Mouse (Mus musculus) kidney, postnatal 0 days (tissue): ENCODE data around the gene Ppp4c. TPM values are rescaled to one million over a fixed set of nuclear protein-coding genes. Genes with fewer than 3 reads are reported as not detected.
A peak's percentile ranks its signal among the peaks of the same experiment; 100 is the strongest.

Experiments
- ATAC-seq: fragments of 200-750 bp; cut with Nextera tagmentation; replicated peaks from 2 replicates; pipeline ENCODE4 v1.8.0; 2017; ENCODE audit warnings: low read depth, moderate number of reproducible peaks, moderate TSS enrichment, moderate library complexity; ENCODE audit not compliant: low FRiP score
- DNase-seq: peaks from one replicate; pipeline ENCODE4 v3.0.0-alpha.2; 2016; ENCODE audit warnings: low spot score
- H3K27ac ChIP-seq: fragments of 300-500 bp; sonication (generic); 2 replicates; pipeline ENCODE4 v1.5.1; 2014; ENCODE audit warnings: mild to moderate bottlenecking
- H3K27me3 ChIP-seq: fragments of 300-500 bp; sonication (generic); 2 replicates; pipeline ENCODE4 v1.6.1; 2014; ENCODE audit warnings: low read length, mixed read lengths; ENCODE audit not compliant: insufficient read depth
- H3K36me3 ChIP-seq: fragments of 300-500 bp; sonication (generic); 2 replicates; pipeline ENCODE4 v1.6.1; 2014; ENCODE audit warnings: low read length, mixed read lengths; ENCODE audit not compliant: insufficient read depth
- H3K4me1 ChIP-seq: fragments of 300-500 bp; sonication (generic); replicated peaks from 2 replicates; pipeline ENCODE4 v1.6.1; 2014; ENCODE audit warnings: antibody characterized with exemption, low read length, mixed read lengths; ENCODE audit not compliant: insufficient read depth
- H3K4me2 ChIP-seq: fragments of 300-500 bp; sonication (generic); 2 replicates; pipeline ENCODE4 v1.6.1; 2014; ENCODE audit warnings: mild to moderate bottlenecking, low read length, moderate library complexity, mixed read lengths
- H3K4me3 ChIP-seq: fragments of 300-500 bp; sonication (generic); replicated peaks from 2 replicates; pipeline ENCODE4 v1.5.1; 2014; ENCODE audit warnings: low read depth, low read length
- H3K9ac ChIP-seq: fragments of 300-500 bp; sonication (generic); 2 replicates; pipeline ENCODE4 v1.6.1; 2014; ENCODE audit warnings: low read depth, low read length
- H3K9me3 ChIP-seq: fragments of 300-500 bp; sonication (generic); replicated peaks from 2 replicates; pipeline ENCODE4 v1.6.1; 2016; ENCODE audit warnings: low read length, inconsistent platforms, mixed read lengths
- CTCF ChIP-seq: IDR thresholded peaks from 2 replicates; pipeline ENCODE4 v1.5.1; 2016; ENCODE audit warnings: antibody characterized with exemption, low read depth, mild to moderate bottlenecking, moderate library complexity
- WGBS: fragments of 180-500 bp; shearing (Covaris S2); extraction: QIAGEN DNeasy Blood & Tissue Kit; methylation state at CpG from one replicate; pipeline ENCODE4 v1.1.7; 2014; 5-methylcytosine and 5-hydroxymethylcytosine counted together
- polyA plus RNA-seq: library from polyadenylated mRNA; unstranded; fragments of >200 nt; fragmentation: Nextera tagmentation; extraction: Ambion mirVana; gene quantifications from 2 replicates; pipeline ENCODE4 v1.2.1, GENCODE M21; 2015

The Ppp4c gene
- 189 and 192 TPM in 2 replicates for polyA plus RNA-seq

DNA sequence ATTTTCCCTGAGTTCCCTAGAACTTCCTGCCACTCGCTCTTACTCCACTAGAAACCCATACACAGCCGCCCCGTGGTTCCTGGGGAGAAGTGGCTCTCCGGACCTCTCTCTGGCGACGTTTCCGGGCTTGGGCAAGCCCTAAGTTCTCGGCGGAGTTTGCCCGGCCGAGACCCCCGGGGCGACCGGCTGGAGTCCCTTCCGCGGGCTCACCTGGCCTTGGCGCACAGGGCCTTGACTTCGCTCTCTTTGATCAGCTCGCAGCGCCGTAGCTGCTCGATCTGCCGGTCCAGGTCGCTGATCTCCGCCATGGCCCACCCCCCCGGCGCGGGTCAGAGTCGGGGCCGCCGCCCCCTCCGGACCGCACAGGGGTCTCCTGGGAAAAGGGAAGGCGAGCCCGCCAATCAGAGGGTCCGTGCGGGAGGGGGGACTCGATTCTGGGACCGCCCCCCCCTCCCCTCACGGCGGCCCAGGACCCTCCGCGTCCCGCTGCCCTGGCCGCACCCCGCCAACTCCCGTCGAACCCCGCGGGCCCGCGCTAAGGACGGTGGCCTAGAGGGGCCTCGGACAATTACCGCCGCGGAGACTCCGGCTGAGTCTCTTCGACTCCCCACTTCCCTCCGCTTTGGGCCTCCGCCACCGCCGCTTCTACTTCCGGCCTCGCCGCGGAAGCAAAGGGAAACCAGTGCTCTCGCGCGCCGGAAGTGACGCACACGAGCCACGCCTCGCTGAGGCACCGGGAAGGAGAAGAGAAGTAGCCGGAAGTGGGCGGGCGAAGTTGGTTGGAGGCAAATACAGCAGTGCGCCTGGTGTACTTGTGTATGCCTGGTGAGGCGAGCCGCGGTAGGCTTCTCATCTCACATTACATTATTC lies at the start of gene Ppp4c:
TSS of gene Ppp4c (minus strand) at position 646 of the 870 bp plus-strand sequence.
- H3K4me3 ChIP-seq = peak within 1 kb of the TSS; percentile 98
- no peaks in the 10 kb centered on the region for H3K9me3 ChIP-seq
- ATAC-seq (peak; percentile 91), DNase-seq (peak; percentile 99)
- H3K27ac ChIP-seq = peak within 1 kb of the TSS; percentile 99
- no peak for TF ChIP-seq CTCF
- H3K27me3 ChIP-seq = no peaks in the 10 kb centered on the region
- WGBS = under 1% methylated on average over 81 of the region's 83 CpGs
- peaks cover 54% of the 10 kb centered on the region for H3K36me3 ChIP-seq
- H3K4me1 ChIP-seq = peaks cover 11% of the 10 kb centered on the region
- peak within 1 kb of the TSS; percentile 96 for H3K9ac ChIP-seq
- H3K4me2 ChIP-seq = peak within 1 kb of the TSS; percentile 69

DNA sequence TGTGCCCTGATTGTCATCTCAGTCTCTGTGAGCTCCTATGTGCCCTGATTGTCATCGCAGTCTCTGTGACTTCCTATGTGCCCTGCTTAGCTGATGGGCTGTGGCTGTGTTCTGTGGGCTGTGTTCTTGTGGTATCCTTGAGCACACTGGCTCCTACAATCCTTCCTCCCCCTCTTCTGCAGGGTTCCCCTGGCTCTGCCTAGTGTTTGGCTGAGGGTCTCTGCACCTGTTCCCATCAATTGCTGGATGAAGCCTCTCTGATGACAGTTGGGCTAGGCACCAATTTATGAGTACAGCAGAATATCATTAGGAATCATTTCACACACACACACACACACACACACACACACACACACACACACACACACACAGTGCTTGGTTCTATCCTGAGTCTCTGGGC lies 41.0 kb upstream of the Ppp4c start:
- no peak for TF ChIP-seq CTCF
- Histone ChIP-seq H3K4me2 (no peak overlapping the region), H3K36me3 (no peaks in the 10 kb centered on the region), H3K9me3 (no peaks in the 10 kb centered on the region), H3K4me1 (no peaks in the 10 kb centered on the region; the same call in 1 of the 2 replicates), H3K27ac (no peak overlapping the region), H3K4me3 (no peak overlapping the region), H3K27me3 (no peaks in the 10 kb centered on the region), H3K9ac (no peak overlapping the region)
- WGBS = 91% methylated on average over 1 of the region's 1 CpGs
- no peak for ATAC-seq
- no peak for DNase-seq

DNA sequence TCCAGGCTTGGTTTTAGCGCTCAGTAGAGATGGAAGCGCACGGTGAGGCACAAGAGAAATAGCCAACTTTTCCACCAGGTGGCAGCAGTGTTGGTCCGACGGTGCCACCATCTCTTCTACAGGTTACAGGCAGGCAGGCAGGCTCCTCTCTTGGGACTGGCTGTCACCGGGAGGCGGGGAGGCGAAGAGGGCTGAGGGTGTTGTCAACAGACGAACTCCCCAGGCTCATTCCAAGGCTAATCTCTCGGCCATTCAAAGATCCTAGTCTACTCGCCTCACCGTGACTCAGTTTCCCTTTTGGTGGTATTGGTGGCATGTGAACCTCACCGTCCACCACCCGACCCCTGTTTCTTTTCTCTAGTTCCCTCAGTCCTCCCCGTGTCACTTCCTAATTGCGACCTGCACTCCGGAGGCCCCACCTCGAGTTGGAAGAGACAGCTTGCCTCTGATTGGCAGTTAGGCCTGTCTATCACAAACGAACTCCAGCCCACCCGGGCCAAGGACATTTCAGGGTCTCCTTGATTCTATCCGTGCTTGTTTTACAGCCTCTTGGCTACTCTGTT lies 39.8 kb upstream of the Ppp4c start:
- DNase-seq (peak; percentile 90), ATAC-seq (peak; percentile 83)
- Histone ChIP-seq H3K36me3 (no peaks in the 10 kb centered on the region), H3K4me2 (peak overlapping the region; percentile 55), H3K27me3 (no peaks in the 10 kb centered on the region), H3K4me1 (no peaks in the 10 kb centered on the region; the same call in 1 of the 2 replicates), H3K4me3 (peak overlapping the region; percentile 31; the same call in 1 of the 2 replicates), H3K9ac (0 out of 2 replicates have a peak overlapping the region, but pooled peaks have one; percentile 37), H3K27ac (0 out of 2 replicates have a peak overlapping the region, but pooled peaks have one; percentile 25), H3K9me3 (no peaks in the 10 kb centered on the region)
- peak; percentile 91 for TF ChIP-seq CTCF
- WGBS = 4% methylated on average over 21 of the region's 21 CpGs

DNA sequence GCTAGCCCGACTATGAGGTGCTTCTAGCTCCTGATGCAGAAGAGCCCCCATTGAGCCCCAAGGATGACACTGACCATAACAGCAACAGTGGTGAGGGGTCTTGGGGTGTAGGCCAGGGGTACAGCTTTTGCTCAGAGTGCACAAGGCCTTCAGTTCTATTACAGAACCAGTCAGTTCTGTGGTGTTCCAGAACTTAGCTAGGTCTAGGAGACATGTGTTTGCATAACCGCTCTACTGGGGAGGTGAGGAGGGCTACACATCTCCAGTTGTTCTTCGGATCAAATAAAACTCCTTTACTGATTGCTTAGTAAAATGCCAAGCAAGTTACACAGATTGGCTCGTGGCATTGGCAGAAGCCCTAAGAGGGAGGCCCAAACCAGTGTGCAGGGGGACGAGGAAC lies 39.2 kb upstream of the Ppp4c start, which contains the start of gene 4930451I11Rik:
TSS of gene 4930451I11Rik (minus strand) at position 101 of the 400 bp plus-strand sequence.
- DNase-seq = no peak
- Histone ChIP-seq H3K9me3 (no peaks in the 10 kb centered on the region), H3K4me1 (no peaks in the 10 kb centered on the region; the same call in 1 of the 2 replicates), H3K4me2 (peak within 1 kb of the TSS; percentile 55), H3K27me3 (no peaks in the 10 kb centered on the region), H3K27ac (0 out of 2 replicates have a peak within 1 kb of the TSS, but pooled peaks have one; percentile 25), H3K36me3 (no peaks in the 10 kb centered on the region), H3K4me3 (peak within 1 kb of the TSS; percentile 31; the same call in 1 of the 2 replicates), H3K9ac (0 out of 2 replicates have a peak within 1 kb of the TSS, but pooled peaks have one; percentile 37)
- WGBS = 56% methylated on average over 5 of the region's 5 CpGs
- TF ChIP-seq CTCF = no peak
- ATAC-seq = no peak

DNA sequence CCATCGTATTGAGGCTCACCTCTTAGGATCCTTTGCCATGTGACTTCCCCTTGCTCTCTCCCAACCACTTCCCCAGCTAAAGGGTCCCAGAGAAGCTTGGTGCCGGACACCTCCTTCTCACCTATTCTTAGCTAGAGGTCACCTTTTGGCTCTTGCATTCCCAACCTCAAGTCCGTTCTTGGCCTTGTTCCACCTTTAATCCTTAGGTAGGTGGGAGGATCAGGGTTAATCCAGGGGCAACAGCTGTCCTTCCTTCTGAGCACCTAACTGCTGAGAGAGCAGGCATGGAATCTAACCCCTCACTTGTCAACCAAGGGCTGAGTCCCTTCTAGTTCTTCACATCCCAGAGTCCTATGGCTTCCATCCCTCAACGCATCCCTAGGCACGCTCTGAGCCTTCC lies 33.7 kb upstream of the Ppp4c start:
- no peak overlapping the region for H3K4me3 ChIP-seq
- peaks cover 4% of the 10 kb centered on the region; the same call in 1 of the 2 replicates for H3K4me1 ChIP-seq
- WGBS = 68% methylated on average over 5 of the region's 5 CpGs
- H3K9ac ChIP-seq = no peak overlapping the region
- H3K27me3 ChIP-seq = no peaks in the 10 kb centered on the region
- H3K36me3 ChIP-seq = no peaks in the 10 kb centered on the region
- TF ChIP-seq CTCF = no peak
- no peak for ATAC-seq
- H3K4me2 ChIP-seq = no peak overlapping the region
- no peak overlapping the region for H3K27ac ChIP-seq
- H3K9me3 ChIP-seq = no peaks in the 10 kb centered on the region
- no peak for DNase-seq

DNA sequence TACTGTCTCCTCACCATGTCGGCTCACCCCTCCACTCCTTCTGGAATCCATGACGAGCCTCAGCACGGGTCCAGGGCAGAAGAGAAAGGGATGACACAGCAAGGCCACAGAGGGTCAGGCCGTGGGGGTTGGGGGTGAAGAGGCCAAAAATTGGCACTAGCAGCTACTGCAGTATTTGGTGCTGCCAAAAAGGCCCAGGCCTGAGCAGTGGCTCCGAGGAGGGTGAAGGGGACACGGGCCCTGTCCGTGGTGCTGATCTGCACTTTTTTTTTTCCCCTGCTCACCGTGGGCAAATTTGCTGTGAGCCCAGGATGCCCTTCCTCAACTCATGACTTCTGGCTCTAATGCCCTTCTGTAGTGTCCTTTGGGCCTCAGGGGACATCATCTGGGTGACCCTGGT lies 33.1 kb upstream of the Ppp4c start:
- Histone ChIP-seq H3K27ac (no peak overlapping the region), H3K4me2 (no peak overlapping the region), H3K36me3 (no peaks in the 10 kb centered on the region), H3K4me3 (no peak overlapping the region), H3K9ac (no peak overlapping the region), H3K27me3 (no peaks in the 10 kb centered on the region), H3K9me3 (no peaks in the 10 kb centered on the region), H3K4me1 (peaks cover 4% of the 10 kb centered on the region; the same call in 1 of the 2 replicates)
- ATAC-seq (no peak), DNase-seq (no peak)
- no peak for TF ChIP-seq CTCF
- 21% methylated on average over 8 of the region's 8 CpGs for WGBS
